Mouse (Mus musculus): ENCODE measurements at regions not wholly inside any gene's neighbourhood (a gene's known extent, or its start where the extent isn't known, plus 50 kb on each side); places are given as distances from the start of the nearest gene placed in this dataset.
A peak's percentile ranks its signal among the peaks of the same experiment; 100 is the strongest.

DNA sequence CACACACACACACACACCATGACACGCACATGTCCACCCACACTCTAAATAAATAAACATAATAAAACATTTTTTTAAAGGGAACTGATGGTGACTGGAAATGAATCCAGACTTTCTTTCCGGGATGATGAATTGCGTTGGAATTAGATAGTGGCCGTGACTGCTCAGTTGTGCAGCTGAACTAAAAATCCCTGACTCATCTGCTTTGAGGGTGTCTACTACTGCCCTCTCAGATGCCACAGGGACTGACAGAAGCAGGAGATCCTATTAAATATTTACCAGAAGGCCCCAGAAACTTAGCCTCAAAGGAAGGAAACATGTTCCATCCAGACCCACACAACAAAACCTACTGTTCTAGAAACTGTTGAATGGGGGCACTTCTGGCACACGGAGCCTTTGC lies 65.7 kb downstream of the Polr2m start:
- Histone ChIP-seq H3K36me3 (no peaks in the 10 kb centered on the region), H3K27ac (replicated peaks) (no peak overlapping the region), H3K27me3 (ENCODE audit: low read depth, poor library complexity, severe bottlenecking) (no peaks in the 10 kb centered on the region), H3K9me3 (replicated peaks) (no peaks in the 10 kb centered on the region), H3K4me1 (no peaks in the 10 kb centered on the region), H3K4me3 (no peak overlapping the region)
- WGBS: 95% methylated on average over 5 of the region's 5 CpGs
- no peak for DNase-seq (ENCODE audit: low spot score)

DNA sequence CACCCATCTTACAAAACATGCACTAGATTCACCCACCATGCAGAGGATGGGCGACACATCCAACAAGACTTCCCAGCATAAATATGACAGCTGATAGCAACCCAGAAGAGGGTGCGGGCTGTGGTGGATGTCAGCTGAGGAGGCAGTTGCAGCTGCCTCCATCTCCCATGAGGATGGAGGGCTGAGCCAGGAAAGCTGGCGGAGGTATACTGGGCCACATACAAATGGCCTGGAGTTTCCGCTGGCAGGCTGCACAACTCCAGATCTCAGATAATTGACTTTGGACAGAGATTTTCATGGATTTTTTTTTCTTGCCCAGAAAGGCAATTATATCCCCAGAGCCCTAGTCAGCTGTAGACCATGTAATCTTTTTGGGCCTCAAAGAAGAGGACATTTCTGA lies 67.2 kb downstream of the Polr2m start:
- H3K9me3 ChIP-seq (replicated peaks): no peaks in the 10 kb centered on the region
- no peaks in the 10 kb centered on the region for H3K36me3 ChIP-seq
- WGBS: 91% methylated on average over 4 of the region's 4 CpGs
- H3K4me3 ChIP-seq: no peak overlapping the region
- no peaks in the 10 kb centered on the region for H3K4me1 ChIP-seq
- DNase-seq (ENCODE audit: low spot score): no peak
- no peak overlapping the region for H3K27ac ChIP-seq (replicated peaks)
- H3K27me3 ChIP-seq (ENCODE audit: low read depth, poor library complexity, severe bottlenecking): no peaks in the 10 kb centered on the region

GRCm38 (mm10) chr9:71417248-71417647 lies 68.5 kb downstream of the Polr2m start:
- WGBS: 84% methylated on average over 4 of the region's 4 CpGs
- DNase-seq (ENCODE audit: low spot score): no peak
- Histone ChIP-seq H3K4me1 (no peaks in the 10 kb centered on the region), H3K4me3 (no peak overlapping the region), H3K27me3 (ENCODE audit: low read depth, poor library complexity, severe bottlenecking) (no peaks in the 10 kb centered on the region), H3K27ac (replicated peaks) (no peak overlapping the region), H3K9me3 (replicated peaks) (no peaks in the 10 kb centered on the region), H3K36me3 (no peaks in the 10 kb centered on the region)

DNA sequence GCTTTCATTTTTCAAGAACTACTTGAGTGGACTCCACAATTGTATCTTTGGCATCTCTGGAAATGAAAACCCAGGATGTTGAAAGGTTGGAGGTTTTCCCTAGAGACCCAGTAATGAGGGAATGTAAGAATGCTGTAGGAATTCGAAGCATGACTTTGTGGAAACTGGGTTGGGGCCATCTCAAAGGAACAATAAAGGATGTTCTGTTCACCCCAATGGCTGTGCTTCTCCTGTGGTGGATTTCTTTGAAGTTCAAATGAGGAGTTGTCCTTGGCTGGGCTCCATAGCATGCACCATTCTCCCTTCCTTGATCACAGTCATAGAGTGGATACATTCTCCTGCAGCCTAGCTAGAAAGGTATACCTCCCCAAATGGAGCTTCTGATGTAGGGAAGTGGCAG lies 74.6 kb downstream of the Polr2m start:
- no peak overlapping the region for H3K4me3 ChIP-seq
- H3K4me1 ChIP-seq: no peaks in the 10 kb centered on the region
- no peak for DNase-seq (ENCODE audit: low spot score)
- H3K27me3 ChIP-seq (ENCODE audit: low read depth, poor library complexity, severe bottlenecking): no peaks in the 10 kb centered on the region
- 80% methylated on average over 1 of the region's 1 CpGs for WGBS
- no peak overlapping the region for H3K27ac ChIP-seq (replicated peaks)
- H3K36me3 ChIP-seq: no peaks in the 10 kb centered on the region
- H3K9me3 ChIP-seq (replicated peaks): peaks cover 6% of the 10 kb centered on the region

DNA sequence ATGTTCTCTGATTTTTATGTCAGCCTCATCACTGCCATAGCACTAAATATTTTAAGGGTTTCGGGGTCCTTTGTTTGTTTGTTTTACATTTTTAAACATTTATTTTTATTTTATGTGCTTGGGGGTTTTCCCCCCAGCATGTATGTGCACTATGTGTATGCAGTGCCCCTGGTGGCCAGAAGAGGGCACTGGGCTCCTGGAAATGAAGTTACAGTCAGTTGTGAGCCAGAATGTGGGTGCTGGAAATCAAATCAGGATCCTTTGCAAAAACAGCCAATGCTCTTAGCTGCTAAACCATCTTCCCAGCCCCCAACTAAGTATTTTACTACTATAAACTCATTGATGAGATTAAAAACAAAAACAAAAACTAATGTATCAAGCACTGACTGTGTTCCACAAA lies 75.8 kb downstream of the Polr2m start:
- H3K4me3 ChIP-seq: no peak overlapping the region
- no peak for DNase-seq (ENCODE audit: low spot score)
- H3K9me3 ChIP-seq (replicated peaks): peaks cover 6% of the 10 kb centered on the region
- H3K27ac ChIP-seq (replicated peaks): no peak overlapping the region
- no peaks in the 10 kb centered on the region for H3K4me1 ChIP-seq
- 92% methylated on average over 1 of the region's 1 CpGs for WGBS
- H3K36me3 ChIP-seq: no peaks in the 10 kb centered on the region
- H3K27me3 ChIP-seq (ENCODE audit: low read depth, poor library complexity, severe bottlenecking): no peaks in the 10 kb centered on the region

DNA sequence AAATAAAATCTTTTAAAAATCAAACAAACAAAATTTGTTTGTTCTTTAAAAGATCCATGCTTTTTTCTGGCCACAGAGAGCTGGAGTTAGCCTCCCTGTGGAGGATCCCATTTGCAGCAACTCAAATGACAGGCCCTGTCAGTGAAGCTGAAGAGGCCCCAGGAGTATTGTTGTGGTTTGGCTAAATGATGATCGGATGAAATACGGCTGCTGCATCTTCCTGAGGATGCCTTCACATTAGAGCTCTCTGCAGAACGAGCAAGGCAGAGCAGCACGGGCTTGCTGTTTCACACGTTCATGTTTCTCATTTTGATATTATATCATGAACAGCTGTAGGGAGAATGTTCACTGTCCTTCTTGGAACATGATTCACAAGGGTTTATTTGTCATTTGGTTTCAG lies 76.8 kb downstream of the Polr2m start:
- H3K9me3 ChIP-seq (replicated peaks): peaks cover 6% of the 10 kb centered on the region
- no peaks in the 10 kb centered on the region for H3K27me3 ChIP-seq (ENCODE audit: low read depth, poor library complexity, severe bottlenecking)
- 86% methylated on average over 5 of the region's 5 CpGs for WGBS
- H3K4me1 ChIP-seq: no peaks in the 10 kb centered on the region
- no peak for DNase-seq (ENCODE audit: low spot score)
- H3K4me3 ChIP-seq: no peak overlapping the region
- H3K27ac ChIP-seq (replicated peaks): no peak overlapping the region
- H3K36me3 ChIP-seq: no peaks in the 10 kb centered on the region

GRCm38 (mm10) chr9:71404396-71405135 lies 81.2 kb downstream of the Polr2m start:
- H3K27me3 ChIP-seq (ENCODE audit: low read depth, poor library complexity, severe bottlenecking): no peaks in the 10 kb centered on the region
- H3K4me3 ChIP-seq: no peak overlapping the region
- DNase-seq (ENCODE audit: low spot score): no peak
- no peak overlapping the region for H3K27ac ChIP-seq (replicated peaks)
- H3K9me3 ChIP-seq (replicated peaks): no peaks in the 10 kb centered on the region
- H3K36me3 ChIP-seq: no peaks in the 10 kb centered on the region
- WGBS: 81% methylated on average over 8 of the region's 8 CpGs
- peaks cover 13% of the 10 kb centered on the region for H3K4me1 ChIP-seq

DNA sequence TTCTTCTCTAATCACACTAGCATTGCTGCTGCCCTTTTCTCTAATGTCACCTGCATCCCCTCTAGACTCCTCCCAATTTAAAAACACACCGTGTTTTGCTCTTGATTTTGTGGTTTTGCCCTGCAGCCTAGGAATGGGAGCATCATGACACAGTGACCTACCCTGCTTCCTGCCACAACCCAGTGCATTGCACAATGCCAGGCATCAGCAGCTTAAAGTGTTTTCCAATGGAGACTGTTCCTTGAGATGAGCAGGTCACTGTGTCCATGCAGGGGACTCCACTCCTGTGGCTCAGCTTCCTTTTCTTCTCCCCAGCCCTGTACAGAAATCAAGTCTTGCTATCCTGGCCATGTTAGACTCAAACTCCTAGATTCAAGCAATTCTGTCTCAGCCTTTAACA lies 84.1 kb downstream of the Polr2m start:
- 73% methylated on average over 1 of the region's 1 CpGs for WGBS
- H3K4me3 ChIP-seq: no peak overlapping the region
- no peak for DNase-seq (ENCODE audit: low spot score)
- no peaks in the 10 kb centered on the region for H3K27me3 ChIP-seq (ENCODE audit: low read depth, poor library complexity, severe bottlenecking)
- no peaks in the 10 kb centered on the region for H3K36me3 ChIP-seq
- H3K9me3 ChIP-seq (replicated peaks): no peaks in the 10 kb centered on the region
- no peak overlapping the region for H3K27ac ChIP-seq (replicated peaks)
- peaks cover 31% of the 10 kb centered on the region for H3K4me1 ChIP-seq

DNA sequence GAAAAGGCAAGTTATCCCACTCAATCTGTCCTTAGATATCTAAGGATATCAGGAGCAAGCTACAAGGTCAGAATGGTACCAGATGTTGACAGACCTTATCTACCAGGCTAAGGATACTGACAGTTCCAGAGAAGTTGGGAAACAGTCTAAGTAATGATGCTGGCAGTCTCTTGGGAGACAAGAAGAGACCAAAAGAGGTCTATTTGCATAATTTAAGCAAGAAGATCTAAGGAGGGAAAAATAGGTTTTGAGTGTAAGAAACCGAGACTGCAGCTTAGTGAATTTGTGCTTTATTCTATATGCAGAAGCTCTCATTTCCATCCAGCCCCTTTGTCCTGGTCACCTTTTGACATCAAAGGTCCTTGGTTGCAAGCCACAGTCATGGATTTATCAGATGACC lies 86.4 kb downstream of the Polr2m start:
- no peak for DNase-seq (ENCODE audit: low spot score)
- Histone ChIP-seq H3K27ac (replicated peaks) (no peak overlapping the region), H3K4me3 (no peak overlapping the region), H3K4me1 (peaks cover 33% of the 10 kb centered on the region), H3K36me3 (no peaks in the 10 kb centered on the region), H3K27me3 (ENCODE audit: low read depth, poor library complexity, severe bottlenecking) (no peaks in the 10 kb centered on the region), H3K9me3 (replicated peaks) (no peaks in the 10 kb centered on the region)
- 41% methylated on average over 1 of the region's 1 CpGs for WGBS

GRCm38 (mm10) chr9:71396784-71397183 lies 89.0 kb downstream of the Polr2m start:
- Histone ChIP-seq H3K4me1 (peaks cover 33% of the 10 kb centered on the region), H3K27me3 (ENCODE audit: low read depth, poor library complexity, severe bottlenecking) (no peaks in the 10 kb centered on the region), H3K27ac (replicated peaks) (no peak overlapping the region), H3K36me3 (no peaks in the 10 kb centered on the region), H3K4me3 (no peak overlapping the region), H3K9me3 (replicated peaks) (no peaks in the 10 kb centered on the region)
- DNase-seq (ENCODE audit: low spot score): peak; percentile 16
- 63% methylated on average over 7 of the region's 7 CpGs for WGBS

DNA sequence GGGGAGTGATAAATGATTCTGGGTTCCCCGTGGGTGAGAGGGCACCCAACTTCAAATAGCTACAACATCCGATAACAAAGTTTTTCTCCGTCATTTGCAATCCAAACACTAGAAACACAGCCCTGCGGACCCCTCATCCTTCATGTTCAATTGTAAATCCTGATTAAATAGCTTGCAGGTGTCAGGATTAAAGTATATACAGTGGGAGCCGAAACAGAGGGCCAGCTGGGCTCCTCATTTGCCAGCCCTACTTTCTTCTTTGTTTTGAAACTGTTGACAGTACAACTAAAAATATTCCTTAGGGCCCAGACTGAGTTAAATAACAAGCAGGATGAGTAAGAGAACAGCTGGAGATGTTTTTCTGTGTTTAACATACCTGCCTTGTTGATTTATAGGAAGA lies 95.5 kb downstream of the Polr2m start:
- no peaks in the 10 kb centered on the region for H3K9me3 ChIP-seq (replicated peaks)
- no peaks in the 10 kb centered on the region for H3K4me1 ChIP-seq
- WGBS: 78% methylated on average over 5 of the region's 5 CpGs
- H3K36me3 ChIP-seq: no peaks in the 10 kb centered on the region
- no peak overlapping the region for H3K27ac ChIP-seq (replicated peaks)
- H3K4me3 ChIP-seq: no peak overlapping the region
- no peak for DNase-seq (ENCODE audit: low spot score)
- no peaks in the 10 kb centered on the region for H3K27me3 ChIP-seq (ENCODE audit: low read depth, poor library complexity, severe bottlenecking)

- no peaks in the 10 kb centered on the region for H3K4me1 ChIP-seq
- H3K36me3 ChIP-seq: no peaks in the 10 kb centered on the region
- H3K27ac ChIP-seq (replicated peaks): no peak overlapping the region
- WGBS: 96% methylated on average over 7 of the region's 7 CpGs
- DNase-seq (ENCODE audit: low spot score): no peak
- no peak overlapping the region for H3K4me3 ChIP-seq
- H3K27me3 ChIP-seq (ENCODE audit: low read depth, poor library complexity, severe bottlenecking): no peaks in the 10 kb centered on the region
- no peaks in the 10 kb centered on the region for H3K9me3 ChIP-seq (replicated peaks)
These were observed 98.3 kb downstream of the Polr2m start for GRCm38 (mm10) chr9:71387426-71387825.

DNA sequence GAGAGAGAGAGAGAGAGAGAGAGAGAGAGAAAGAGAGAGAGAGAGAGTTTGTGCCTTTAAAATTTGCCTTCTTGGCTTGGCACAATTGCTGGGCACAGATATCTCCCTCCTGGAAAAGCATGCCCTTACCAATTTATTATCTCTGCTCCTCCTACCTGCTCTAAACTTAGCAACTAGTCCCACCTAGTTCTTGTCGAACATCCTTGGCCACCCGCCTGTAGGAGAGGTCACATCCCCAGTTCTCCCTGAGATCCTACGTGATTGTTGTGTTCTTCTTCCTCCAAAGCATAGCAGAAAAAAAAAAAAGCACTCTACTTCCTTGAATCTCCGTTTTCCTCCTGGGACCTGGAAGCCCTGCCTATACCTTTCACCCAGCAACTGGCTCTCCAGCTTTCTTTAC lies 101.8 kb downstream of the Polr2m start:
- H3K27me3 ChIP-seq (ENCODE audit: low read depth, poor library complexity, severe bottlenecking): no peaks in the 10 kb centered on the region
- no peak overlapping the region for H3K27ac ChIP-seq (replicated peaks)
- no peaks in the 10 kb centered on the region for H3K9me3 ChIP-seq (replicated peaks)
- H3K4me1 ChIP-seq: no peaks in the 10 kb centered on the region
- DNase-seq (ENCODE audit: low spot score): no peak
- H3K36me3 ChIP-seq: no peaks in the 10 kb centered on the region
- no peak overlapping the region for H3K4me3 ChIP-seq
- 75% methylated on average over 4 of the region's 4 CpGs for WGBS

DNA sequence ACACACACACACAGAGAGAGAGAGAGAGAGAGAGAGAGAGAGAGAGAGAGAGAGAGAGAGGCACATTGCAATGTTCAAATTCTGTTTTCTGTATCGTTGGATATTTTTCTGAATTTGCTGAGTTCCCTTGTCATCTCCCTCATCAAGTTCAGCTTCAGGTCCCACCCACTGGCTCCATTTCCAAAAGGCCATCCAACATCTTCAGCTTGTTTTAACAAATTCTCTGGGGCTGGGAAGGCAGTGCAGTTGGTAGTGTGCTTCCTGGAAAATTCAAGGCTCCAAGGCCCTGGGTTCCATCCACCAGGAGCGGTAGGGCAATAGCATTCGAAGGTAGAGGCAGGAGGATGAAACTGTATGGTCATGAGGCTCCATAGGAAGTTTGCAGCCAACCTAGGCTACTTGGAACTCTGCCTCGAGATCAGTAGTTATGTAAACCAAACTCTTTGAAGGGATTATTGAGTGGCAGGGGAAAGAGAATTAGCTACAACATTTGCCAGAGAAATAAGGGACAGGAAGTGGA lies 105.9 kb downstream of the Polr2m start:
- Histone ChIP-seq H3K27ac (replicated peaks) (no peak overlapping the region), H3K4me3 (no peak overlapping the region), H3K4me1 (no peaks in the 10 kb centered on the region), H3K9me3 (replicated peaks) (no peaks in the 10 kb centered on the region), H3K36me3 (no peaks in the 10 kb centered on the region), H3K27me3 (ENCODE audit: low read depth, poor library complexity, severe bottlenecking) (no peaks in the 10 kb centered on the region)
- DNase-seq (ENCODE audit: low spot score): no peak
- WGBS: 75% methylated on average over 4 of the region's 4 CpGs

Measured in midbrain, embryonic 10.5 days (tissue).